Mouse (Mus musculus) Patski (cell line): ENCODE measurements around the gene Idh2. TPM values are rescaled to one million over a fixed set of nuclear protein-coding genes. Genes with fewer than 3 reads are reported as not detected.
A peak's percentile ranks its signal among the peaks of the same experiment; 100 is the strongest.

Experiments
- ATAC-seq: fragments of 100-300 bp; one replicate; pipeline ENCODE4 v1.8.0; 2021
- CTCF ChIA-PET: fragments of 350-600 bp; sonication (Branson Sonifier 250); formaldehyde crosslinking; loops from one replicate; lab custom pipeline; 2022; ENCODE audit warnings: inconsistent platforms; lab: Charles Lee
- POLR2A ChIA-PET: fragments of 350-600 bp; sonication (Branson Sonifier 250); formaldehyde crosslinking; loops from one replicate; lab custom pipeline; 2022; ENCODE audit warnings: antibody characterized with exemption, inconsistent platforms; lab: Charles Lee
- DNase-seq: peaks from one replicate; pipeline ENCODE4 v3.0.0-alpha.2; 2011; ENCODE audit warnings: low read depth, low spot score
- H3K27me3 ChIP-seq: fragments of 371-371 bp; one replicate; pipeline ENCODE4 v1.5.1; 2021
- CTCF ChIP-seq: fragments of 100-300 bp; IDR thresholded peaks from one replicate; pipeline ENCODE4 v1.5.1; 2021
- in situ Hi-C: fragments of 300-500 bp; cut with MboI; formaldehyde crosslinking; loops from 3 replicates; pipeline ENCODE4 v1.11.1; 2018; ENCODE audit warnings: low pct_unique_long_range_greater_than_20kb, mixed read lengths
- polyA plus RNA-seq: library from polyadenylated mRNA; unstranded; gene quantifications from one replicate; pipeline ENCODE4 v1.2.3, GENCODE M21; 2021

The Idh2 gene
- polyA plus RNA-seq, 1 experiment from 2014 or later = 679 TPM

- no peaks in the 10 kb centered on the region for H3K27me3 ChIP-seq
- DNase-seq = no peak
- no peak for TF ChIP-seq CTCF
- ChIA-PET CTCF (interaction anchor here (0.9 kb wide), 1 partner anchor 20 kb away, joined by 4 read pairs; no protein-coding TSS in a partner anchor), POLR2A (no interaction called here)
- ATAC-seq = no peak
- in situ Hi-C loops = no loop called here
Measured at GRCm38 (mm10) chr7:80063902-80064736, 51.1 kb downstream of the Idh2 start.

- no peak for ATAC-seq
- TF ChIP-seq CTCF = no peak
- in situ Hi-C loops = no loop called here
- ChIA-PET CTCF (interaction anchor here (0.9 kb wide), 1 partner anchor 21 kb away, joined by 4 read pairs; no protein-coding TSS in a partner anchor), POLR2A (no interaction called here)
- H3K27me3 ChIP-seq = no peaks in the 10 kb centered on the region
- no peak for DNase-seq
Measured at GRCm38 (mm10) chr7:80063244-80063643, 51.9 kb downstream of the Idh2 start.

GRCm38 (mm10) chr7:80062083-80062826 is 52.9 kb downstream of the Idh2 start:
- in situ Hi-C loops = no loop called here
- ATAC-seq (no peak), DNase-seq (no peak)
- CTCF ChIA-PET = no interaction called here
- POLR2A ChIA-PET = no interaction called here
- TF ChIP-seq CTCF = no peak
- no peaks in the 10 kb centered on the region for H3K27me3 ChIP-seq

- no peak for ATAC-seq
- in situ Hi-C loops = no loop called here
- TF ChIP-seq CTCF = no peak
- H3K27me3 ChIP-seq = no peaks in the 10 kb centered on the region
- ChIA-PET CTCF (no interaction called here), POLR2A (interaction anchor here (0.9 kb wide), 1 partner anchor 32 kb away, joined by 4 read pairs; no protein-coding TSS in a partner anchor)
- DNase-seq = no peak
Measured at GRCm38 (mm10) chr7:80060012-80060778, 55.0 kb downstream of the Idh2 start.

- ChIA-PET CTCF (no interaction called here), POLR2A (interaction anchor here (0.6 to 0.9 kb wide), 2 partner anchors 31 to 606 kb away, joined by 3 to 4 read pairs; no protein-coding TSS in a partner anchor)
- in situ Hi-C loops = no loop called here
- no peak for ATAC-seq
- TF ChIP-seq CTCF = no peak
- H3K27me3 ChIP-seq = no peaks in the 10 kb centered on the region
- no peak for DNase-seq
Measured at GRCm38 (mm10) chr7:80059064-80059838, 55.9 kb downstream of the Idh2 start.

- ATAC-seq (no peak), DNase-seq (no peak)
- no peak for TF ChIP-seq CTCF
- in situ Hi-C loops = no loop called here
- POLR2A ChIA-PET = interaction anchor here (1.6 kb wide), 1 partner anchor 16 kb away, joined by 3 read pairs; no protein-coding TSS in a partner anchor
- CTCF ChIA-PET = no interaction called here
- no peaks in the 10 kb centered on the region for H3K27me3 ChIP-seq
Measured at GRCm38 (mm10) chr7:80058405-80059063, 56.7 kb downstream of the Idh2 start.

GRCm38 (mm10) chr7:80057781-80058180 is 57.4 kb downstream of the Idh2 start:
- ChIA-PET CTCF (no interaction called here), POLR2A (interaction anchor here (1.6 kb wide), 1 partner anchor 17 kb away, joined by 3 read pairs; no protein-coding TSS in a partner anchor)
- no peaks in the 10 kb centered on the region for H3K27me3 ChIP-seq
- in situ Hi-C loops = no loop called here
- no peak for TF ChIP-seq CTCF
- ATAC-seq (no peak), DNase-seq (no peak)

GRCm38 (mm10) chr7:80057002-80057691 is 58.0 kb downstream of the Idh2 start:
- POLR2A ChIA-PET = interaction anchor here (1.6 kb wide), 1 partner anchor 18 kb away, joined by 3 read pairs; no protein-coding TSS in a partner anchor
- in situ Hi-C loops = no loop called here
- DNase-seq (no peak), ATAC-seq (peak; percentile 76)
- CTCF ChIA-PET = no interaction called here
- TF ChIP-seq CTCF = no peak
- H3K27me3 ChIP-seq = no peaks in the 10 kb centered on the region

- H3K27me3 ChIP-seq = no peaks in the 10 kb centered on the region
- ChIA-PET CTCF (no interaction called here), POLR2A (no interaction called here)
- no peak for DNase-seq
- TF ChIP-seq CTCF = no peak
- in situ Hi-C loops = no loop called here
- ATAC-seq = no peak
Measured at GRCm38 (mm10) chr7:80055781-80056180, 59.4 kb downstream of the Idh2 start.
